Mouse (Mus musculus) brown adipose tissue, adult 24 weeks (tissue): ENCODE data around the gene Tmem42. TPM values are rescaled to one million over a fixed set of nuclear protein-coding genes. Genes with fewer than 3 reads are reported as not detected.

ENCODE experiments used
- H3K27ac ChIP-seq: fragments of 200-500 bp; replicated peaks from 2 replicates; pipeline ENCODE4 v1.5.1; 2012; ENCODE audit warnings: low read depth, mild to moderate bottlenecking, low read length
- H3K4me1 ChIP-seq: fragments of 200-500 bp; 2 replicates; pipeline ENCODE4 v1.6.1; 2012; ENCODE audit warnings: low read length, mixed read lengths; ENCODE audit not compliant: control insufficient read depth, insufficient read depth, insufficient read length
- H3K4me3 ChIP-seq: fragments of 200-500 bp; 2 replicates; pipeline ENCODE4 v1.5.1; 2012; ENCODE audit warnings: low read depth, mild to moderate bottlenecking, low read length, moderate library complexity; ENCODE audit not compliant: insufficient read depth
- polyA plus RNA-seq: library from polyadenylated mRNA; stranded (reverse); fragments of >200 nt; gene quantifications from 2 replicates; pipeline ENCODE4 v1.2.4, GENCODE M21; 2012; ENCODE audit not compliant: missing spikeins, insufficient read depth, insufficient read length

Tmem42 gene
- 8.4 and 13.7 TPM in 2 replicates for polyA plus RNA-seq

GRCm38 (mm10) chr9:123020995-123021631 is at the start of gene Tmem42:
Gene Tmem42 (plus strand): TSS chr9:123021326.
- peak within 1 kb of the TSS; percentile 77 for H3K4me3 ChIP-seq
- peak within 1 kb of the TSS; percentile 58; the same call in 1 of the 2 replicates for H3K27ac ChIP-seq

GRCm38 (mm10) chr9:122998406-122999192 is 22.5 kb upstream of the Tmem42 start:
- Histone ChIP-seq H3K27ac (no peak overlapping the region), H3K4me1 (no peaks in the 10 kb centered on the region), H3K4me3 (no peak overlapping the region)

More at GRCm38 (mm10) chr9:123020995-123021631, at the start of gene Tmem42:
- no peaks in the 10 kb centered on the region for H3K4me1 ChIP-seq

- Histone ChIP-seq H3K4me3 (no peak overlapping the region), H3K4me1 (no peaks in the 10 kb centered on the region), H3K27ac (no peak overlapping the region)
Observed at GRCm38 (mm10) chr9:122999193-122999586, 21.9 kb upstream of the Tmem42 start.

- Histone ChIP-seq H3K27ac (no peak overlapping the region), H3K4me3 (no peak overlapping the region), H3K4me1 (no peaks in the 10 kb centered on the region)
Observed at GRCm38 (mm10) chr9:123004718-123005117, 16.4 kb upstream of the Tmem42 start.

GRCm38 (mm10) chr9:123006071-123006470 is 15.1 kb upstream of the Tmem42 start:
- Histone ChIP-seq H3K4me3 (no peak overlapping the region), H3K4me1 (no peaks in the 10 kb centered on the region), H3K27ac (no peak overlapping the region)

- Histone ChIP-seq H3K4me1 (no peaks in the 10 kb centered on the region), H3K4me3 (peak overlapping the region; percentile 62), H3K27ac (no peak overlapping the region)
Observed at GRCm38 (mm10) chr9:123021636-123022379, 682 bp downstream of the Tmem42 start.

- H3K4me1 ChIP-seq = no peaks in the 10 kb centered on the region
- no peak overlapping the region for H3K4me3 ChIP-seq
- H3K27ac ChIP-seq = no peak overlapping the region
Observed at GRCm38 (mm10) chr9:123024201-123024600, 3.1 kb downstream of the Tmem42 start.

GRCm38 (mm10) chr9:123031496-123032246 is 10.5 kb downstream of the Tmem42 start:
- no peak overlapping the region for H3K27ac ChIP-seq
- no peak overlapping the region for H3K4me3 ChIP-seq
- no peaks in the 10 kb centered on the region for H3K4me1 ChIP-seq

- H3K4me3 ChIP-seq = no peak within 1 kb of the TSS
Observed at GRCm38 (mm10) chr9:123034426-123034825, 13.3 kb downstream of the Tmem42 start, which contains the start of gene Tgm4. Gene Tgm4 (plus strand): TSS chr9:123034726.

GRCm38 (mm10) chr9:123047665-123048064 is 26.5 kb downstream of the Tmem42 start:
- Histone ChIP-seq H3K4me1 (no peaks in the 10 kb centered on the region), H3K27ac (no peak overlapping the region), H3K4me3 (no peak overlapping the region)

More at GRCm38 (mm10) chr9:123034426-123034825, 13.3 kb downstream of the Tmem42 start, which contains the start of gene Tgm4:
- no peaks in the 10 kb centered on the region for H3K4me1 ChIP-seq
- H3K27ac ChIP-seq = no peak within 1 kb of the TSS

GRCm38 (mm10) chr9:123058724-123059292 is 37.7 kb downstream of the Tmem42 start:
- H3K27ac ChIP-seq = no peak overlapping the region
- H3K4me1 ChIP-seq = no peaks in the 10 kb centered on the region
- H3K4me3 ChIP-seq = no peak overlapping the region

GRCm38 (mm10) chr9:123060172-123060571 is 39.0 kb downstream of the Tmem42 start:
- Histone ChIP-seq H3K4me1 (no peaks in the 10 kb centered on the region), H3K4me3 (no peak overlapping the region), H3K27ac (no peak overlapping the region)
